Mouse (Mus musculus) liver, embryonic 14.5 days (tissue): ENCODE data around the gene Gstm4.

Source experiments
- CTCF ChIP-seq: IDR thresholded peaks from 2 replicates; pipeline ENCODE4 v1.5.1; 2016; ENCODE audit warnings: antibody characterized with exemption, low read depth, control low read depth
- EP300 ChIP-seq: IDR thresholded peaks from 2 replicates; pipeline ENCODE4 v1.6.1; 2016; ENCODE audit warnings: antibody characterized with exemption, low read depth

GRCm38 (mm10) chr3:108068826-108069225, 24.1 kb upstream of the Gstm4 start:
- TF ChIP-seq CTCF: no peak
- TF ChIP-seq EP300: no peak
